Mouse (Mus musculus) lung, postnatal 0 days (tissue): ENCODE data around the gene Sez6l. TPM values are rescaled to one million over a fixed set of nuclear protein-coding genes. Genes with fewer than 3 reads are reported as not detected.

Experiments
- ATAC-seq: fragments of 200-750 bp; cut with Nextera tagmentation; 2 replicates; pipeline ENCODE4 v1.8.0; 2017; ENCODE audit warnings: moderate library complexity
- DNase-seq: peaks from one replicate; pipeline ENCODE4 v3.0.0-alpha.2; 2016; ENCODE audit warnings: low spot score
- H3K27ac ChIP-seq: fragments of 300-500 bp; sonication (generic); 2 replicates; pipeline ENCODE4 v1.5.1; 2014; ENCODE audit warnings: antibody characterized with exemption, mild to moderate bottlenecking, low read length, mixed read lengths
- H3K27me3 ChIP-seq: fragments of 300-500 bp; sonication (generic); replicated peaks from 2 replicates; pipeline ENCODE4 v1.6.1; 2014; ENCODE audit warnings: low read length, mixed read lengths; ENCODE audit not compliant: insufficient read depth
- H3K36me3 ChIP-seq: fragments of 300-500 bp; sonication (generic); 2 replicates; pipeline ENCODE4 v1.6.1; 2014; ENCODE audit warnings: low read length, mixed read lengths; ENCODE audit not compliant: insufficient read depth
- H3K4me1 ChIP-seq: fragments of 300-500 bp; sonication (generic); 2 replicates; pipeline ENCODE4 v1.6.1; 2014; ENCODE audit warnings: antibody characterized with exemption, low read depth, low read length, mixed read lengths; ENCODE audit not compliant: insufficient read depth
- H3K4me2 ChIP-seq: fragments of 300-500 bp; sonication (generic); replicated peaks from 2 replicates; pipeline ENCODE4 v1.6.1; 2014; ENCODE audit warnings: low read depth, mild to moderate bottlenecking, low read length, moderate library complexity, mixed read lengths
- H3K4me3 ChIP-seq: fragments of 300-500 bp; sonication (generic); 2 replicates; pipeline ENCODE4 v1.5.1; 2014; ENCODE audit warnings: low read depth, low read length
- H3K9ac ChIP-seq: fragments of 300-500 bp; sonication (generic); replicated peaks from 2 replicates; pipeline ENCODE4 v1.6.1; 2014; ENCODE audit warnings: low read depth, mild to moderate bottlenecking
- H3K9me3 ChIP-seq: fragments of 300-500 bp; sonication (generic); 2 replicates; pipeline ENCODE4 v1.6.1; 2016; ENCODE audit warnings: low read length, mixed read lengths
- CTCF ChIP-seq: IDR thresholded peaks from 2 replicates; pipeline ENCODE4 v1.5.1; 2016; ENCODE audit warnings: antibody characterized with exemption, mild to moderate bottlenecking
- EP300 ChIP-seq: IDR thresholded peaks from 2 replicates; pipeline ENCODE4 v1.6.1; 2016; ENCODE audit warnings: antibody characterized with exemption, mild to moderate bottlenecking, control low read depth
- WGBS: fragments of 180-500 bp; shearing (Covaris S2); extraction: QIAGEN DNeasy Blood & Tissue Kit; methylation state at CpG from one replicate; pipeline ENCODE4 v1.1.7; 2014; 5-methylcytosine and 5-hydroxymethylcytosine counted together
- polyA plus RNA-seq: library from polyadenylated mRNA; unstranded; fragments of >200 nt; fragmentation: Nextera tagmentation; extraction: Ambion mirVana; gene quantifications from 2 replicates; pipeline ENCODE4 v1.2.1, GENCODE M21; 2015

Gene Sez6l
- polyA plus RNA-seq, 1 experiment from 2014 or later: 0.11 TPM

- Histone ChIP-seq H3K4me3 (no peak overlapping the region), H3K9ac (no peak overlapping the region), H3K4me2 (no peak overlapping the region), H3K9me3 (no peaks in the 10 kb centered on the region), H3K27ac (no peak overlapping the region), H3K4me1 (no peaks in the 10 kb centered on the region), H3K27me3 (peaks cover 26% of the 10 kb centered on the region), H3K36me3 (no peaks in the 10 kb centered on the region)
- no peak for ATAC-seq
- TF ChIP-seq EP300 (no peak), CTCF (no peak)
- DNase-seq: no peak
- WGBS: 73% methylated on average over 18 of the region's 18 CpGs
Observed at GRCm38 (mm10) chr5:112396066-112396465, 180.9 kb downstream of the Sez6l start.

- Histone ChIP-seq H3K27me3 (peaks cover 26% of the 10 kb centered on the region), H3K4me3 (peak within 1 kb of the TSS; percentile 48), H3K27ac (no peak within 1 kb of the TSS), H3K4me2 (peak within 1 kb of the TSS; percentile 71), H3K36me3 (no peaks in the 10 kb centered on the region), H3K9me3 (no peaks in the 10 kb centered on the region), H3K4me1 (no peaks in the 10 kb centered on the region), H3K9ac (no peak within 1 kb of the TSS)
- DNase-seq (peak; percentile 26), ATAC-seq (peak; percentile 69)
- TF ChIP-seq CTCF (peak; percentile 17; the same call in 1 of the 2 replicates), EP300 (no peak)
- WGBS: 6% methylated on average over 36 of the region's 67 CpGs
Observed at GRCm38 (mm10) chr5:112394779-112395443, 182.1 kb downstream of the Sez6l start, which contains the start of gene Asphd2. Asphd2 (minus strand) TSS chr5:112394866.

DNA sequence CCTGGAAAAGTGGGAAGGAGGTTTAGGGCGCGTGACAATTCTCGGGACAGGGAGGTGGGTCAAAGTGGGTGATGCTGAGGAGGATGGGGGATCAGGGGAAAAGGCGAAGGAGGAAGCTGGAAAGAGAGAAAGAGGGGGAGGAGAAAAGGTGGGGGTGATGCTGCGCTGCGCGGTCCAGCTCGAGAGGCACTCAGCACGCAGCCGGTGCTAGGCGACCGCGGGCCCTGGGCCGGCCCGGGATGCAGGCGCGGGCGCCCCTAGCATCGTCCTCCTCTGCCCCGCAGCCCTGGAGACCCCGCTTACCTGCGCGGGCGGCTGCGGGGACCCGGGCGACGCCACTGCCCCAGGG lies 182.6 kb downstream of the Sez6l start:
- TF ChIP-seq EP300 (no peak), CTCF (no peak)
- no peak for DNase-seq
- Histone ChIP-seq H3K36me3 (no peaks in the 10 kb centered on the region), H3K4me3 (peak overlapping the region; percentile 48), H3K27ac (no peak overlapping the region), H3K4me2 (peak overlapping the region; percentile 71), H3K27me3 (peaks cover 26% of the 10 kb centered on the region), H3K4me1 (no peaks in the 10 kb centered on the region), H3K9ac (no peak overlapping the region), H3K9me3 (no peaks in the 10 kb centered on the region)
- ATAC-seq: peak; percentile 53
- 0% methylated on average over 6 of the region's 28 CpGs for WGBS

DNA sequence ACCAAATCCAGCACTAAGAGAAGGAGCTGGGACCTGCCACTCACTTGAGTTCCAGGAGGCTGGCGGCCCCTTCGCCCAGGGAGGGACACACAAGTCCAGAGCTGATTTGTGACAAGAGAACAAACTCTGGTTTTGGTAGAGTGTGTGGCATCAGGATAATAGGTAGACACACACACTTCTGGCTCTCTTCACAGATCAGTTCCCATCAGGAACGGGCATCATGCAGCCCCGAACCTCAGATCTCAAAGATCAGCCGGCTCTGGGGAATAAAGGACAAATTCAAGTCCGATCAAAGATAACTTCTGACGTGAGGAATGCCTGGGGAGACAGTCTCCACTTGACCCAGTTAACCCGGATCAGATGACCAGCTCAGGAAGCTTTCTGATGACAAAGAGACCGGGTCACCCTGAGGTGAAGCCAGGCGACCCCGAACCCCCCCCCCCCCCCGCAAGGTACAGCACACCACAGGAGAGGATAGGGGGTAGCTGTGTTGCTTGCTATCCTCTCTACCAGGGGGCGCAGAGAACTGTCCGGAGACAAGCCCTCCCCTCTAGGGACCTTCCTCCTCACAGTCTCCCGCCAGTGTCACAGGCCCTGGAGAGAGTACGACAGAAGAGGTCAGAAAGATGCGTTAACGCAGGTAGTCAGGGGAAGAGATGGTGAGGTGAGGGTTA lies 183.1 kb downstream of the Sez6l start:
- H3K4me2 ChIP-seq: peak overlapping the region; percentile 71
- ATAC-seq: no peak
- WGBS: 13% methylated on average over 15 of the region's 18 CpGs
- peaks cover 26% of the 10 kb centered on the region for H3K27me3 ChIP-seq
- no peak for DNase-seq
- peak overlapping the region; percentile 48; the same call in 1 of the 2 replicates for H3K4me3 ChIP-seq
- H3K4me1 ChIP-seq: no peaks in the 10 kb centered on the region
- H3K9me3 ChIP-seq: no peaks in the 10 kb centered on the region
- no peak for TF ChIP-seq CTCF
- no peak for TF ChIP-seq EP300
- H3K36me3 ChIP-seq: no peaks in the 10 kb centered on the region
- H3K27ac ChIP-seq: no peak overlapping the region
- H3K9ac ChIP-seq: no peak overlapping the region

DNA sequence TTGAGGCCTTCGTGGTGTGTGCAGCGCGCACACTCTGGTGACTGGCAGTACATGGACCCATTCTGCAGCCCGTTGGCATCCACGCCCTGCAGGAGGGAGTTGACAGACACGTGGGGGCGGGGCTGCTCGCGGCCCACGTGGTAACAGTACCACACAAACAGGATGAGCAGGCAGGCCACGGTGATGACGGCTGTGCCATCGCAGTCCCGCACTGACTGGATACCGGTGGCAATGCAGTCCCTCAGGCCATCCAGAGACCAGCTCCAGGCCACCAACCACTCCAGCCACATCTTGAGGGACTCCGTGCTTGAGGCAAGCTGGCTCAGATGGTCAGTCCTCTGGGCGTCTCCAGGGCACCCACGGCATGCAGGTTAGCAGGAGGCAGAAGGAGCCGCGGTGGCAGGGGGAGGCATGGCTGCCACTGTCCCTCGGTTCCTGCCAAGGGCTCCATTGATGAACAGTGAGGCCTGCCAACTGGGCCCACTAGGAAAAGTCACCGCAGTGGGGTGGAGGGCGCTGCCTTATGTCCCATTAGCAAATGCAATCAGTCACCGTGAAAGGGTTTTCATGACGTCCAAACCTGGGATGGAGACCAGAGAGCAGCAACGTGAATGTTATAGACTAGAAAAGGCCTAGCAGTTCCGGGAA lies 185.2 kb downstream of the Sez6l start:
- WGBS: 57% methylated on average over 27 of the region's 27 CpGs

DNA sequence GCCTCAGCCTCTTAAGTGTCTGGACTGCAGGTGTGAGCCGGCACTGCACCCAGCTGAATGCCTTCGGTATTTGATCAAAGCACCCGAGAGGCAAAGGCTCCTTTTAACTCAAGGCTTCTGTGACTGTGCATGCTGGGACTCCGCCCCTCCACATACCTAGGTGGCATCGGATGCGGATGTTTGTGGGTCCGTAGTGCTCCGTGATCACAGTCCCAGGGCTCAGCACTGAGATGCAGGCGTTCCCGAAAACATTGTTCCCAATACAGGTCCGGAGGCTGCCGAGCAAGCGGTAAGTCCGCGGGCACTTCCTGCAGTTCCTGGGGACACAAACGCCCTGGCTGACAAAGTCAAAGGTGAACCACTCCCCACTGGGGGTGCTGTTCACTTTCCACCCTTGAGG lies 186.0 kb downstream of the Sez6l start:
- Histone ChIP-seq H3K27ac (no peak overlapping the region), H3K27me3 (peaks cover 26% of the 10 kb centered on the region), H3K4me3 (no peak overlapping the region), H3K4me1 (no peaks in the 10 kb centered on the region), H3K9me3 (no peaks in the 10 kb centered on the region), H3K36me3 (no peaks in the 10 kb centered on the region), H3K9ac (no peak overlapping the region), H3K4me2 (no peak overlapping the region)
- no peak for ATAC-seq
- WGBS: 49% methylated on average over 16 of the region's 16 CpGs
- DNase-seq: no peak
- TF ChIP-seq EP300 (no peak), CTCF (no peak)

More for the DNA sequence above, 185.2 kb downstream of the Sez6l start:
- Histone ChIP-seq H3K36me3 (no peaks in the 10 kb centered on the region), H3K4me1 (no peaks in the 10 kb centered on the region), H3K27me3 (peaks cover 26% of the 10 kb centered on the region), H3K4me3 (no peak overlapping the region), H3K4me2 (no peak overlapping the region), H3K27ac (no peak overlapping the region), H3K9me3 (no peaks in the 10 kb centered on the region), H3K9ac (no peak overlapping the region)
- no peak for DNase-seq
- TF ChIP-seq EP300: no peak
- no peak for TF ChIP-seq CTCF
- ATAC-seq: no peak
